Mouse (Mus musculus): ENCODE data around the gene Aldh1a2.

DNA sequence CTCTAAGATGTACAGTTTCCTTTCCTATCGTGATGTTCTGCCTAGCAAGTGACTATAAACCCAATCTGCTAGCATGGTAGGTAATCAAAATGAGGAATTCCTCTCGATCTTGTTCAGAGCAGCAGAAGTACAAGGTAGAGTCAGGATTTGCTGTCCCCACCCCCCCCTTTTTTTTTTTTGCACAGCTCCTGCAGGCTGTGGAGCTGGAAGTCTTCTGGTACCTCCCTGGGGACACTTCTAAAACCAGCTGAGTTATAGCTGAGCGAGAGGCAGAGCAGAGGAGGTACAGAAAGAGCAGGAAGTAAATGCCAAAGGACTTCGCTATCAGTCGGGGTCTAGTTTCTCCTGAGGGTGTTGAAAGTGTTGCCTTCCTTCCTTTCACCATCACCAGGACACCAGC is 124.5 kb downstream of the Aldh1a2 start:
- TF ChIP-seq GATA1 (IDR thresholded peaks at IDR 0.05; ENCODE audit: borderline replicate concordance, low read length) = no peak
- TF ChIP-seq CTCF (IDR thresholded peaks at IDR 0.05; ENCODE audit: low read depth, low read length) = no peak
- TF ChIP-seq TAL1 (conservative IDR thresholded peaks at IDR 0.05; ENCODE audit: low read depth, low read length) = no peak
- TF ChIP-seq GATA2 (IDR thresholded peaks at IDR 0.05; ENCODE audit: borderline replicate concordance, low read depth, low read length) = no peak

All from G1E (cell line).